Mouse (Mus musculus) midbrain, embryonic 10.5 days (tissue): ENCODE measurements around the gene Abhd16b. TPM values are rescaled to one million over a fixed set of nuclear protein-coding genes. Genes with fewer than 3 reads are reported as not detected.
A peak's percentile ranks its signal among the peaks of the same experiment; 100 is the strongest.
"Not testable (repeated sequence)": the region's sequence is repeated elsewhere in the genome, so short reads cannot be mapped to it uniquely, and the experiment has no call there.

Experiments used
- DNase-seq: peaks from one replicate; pipeline ENCODE4 v3.0.0-alpha.2; 2017; ENCODE audit warnings: low spot score
- H3K27ac ChIP-seq: fragments of 300-500 bp; sonication (generic); replicated peaks from 2 replicates; pipeline ENCODE4 v1.5.1; 2016; ENCODE audit warnings: mild to moderate bottlenecking
- H3K27me3 ChIP-seq: fragments of 300-500 bp; sonication (generic); 2 replicates; pipeline ENCODE4 v1.6.1; 2016; ENCODE audit warnings: low read depth, mild to moderate bottlenecking; ENCODE audit not compliant: poor library complexity, severe bottlenecking
- H3K36me3 ChIP-seq: fragments of 300-500 bp; sonication (generic); 2 replicates; pipeline ENCODE4 v1.6.1; 2016; ENCODE audit warnings: mild to moderate bottlenecking, moderate library complexity
- H3K4me1 ChIP-seq: fragments of 300-500 bp; sonication (generic); 2 replicates; pipeline ENCODE4 v1.6.1; 2016
- H3K4me3 ChIP-seq: fragments of 300-500 bp; sonication (generic); 2 replicates; pipeline ENCODE4 v1.5.1; 2016; ENCODE audit warnings: mild to moderate bottlenecking, moderate library complexity
- H3K9me3 ChIP-seq: fragments of 300-500 bp; sonication (generic); replicated peaks from 2 replicates; pipeline ENCODE4 v1.6.1; 2016; ENCODE audit warnings: mild to moderate bottlenecking
- WGBS: fragments of 180-500 bp; shearing (Covaris S2); methylation state at CpG from one replicate; pipeline ENCODE4 v1.1.7; 2016; 5-methylcytosine and 5-hydroxymethylcytosine counted together
- polyA plus RNA-seq: library from polyadenylated mRNA; unstranded; fragments of >200 nt; fragmentation: Nextera tagmentation; extraction: Ambion mirVana; gene quantifications from 2 replicates; pipeline ENCODE4 v1.2.1, GENCODE M21; 2016

The Abhd16b gene
- polyA plus RNA-seq, 1 experiment from 2014 or later = not detected

DNA sequence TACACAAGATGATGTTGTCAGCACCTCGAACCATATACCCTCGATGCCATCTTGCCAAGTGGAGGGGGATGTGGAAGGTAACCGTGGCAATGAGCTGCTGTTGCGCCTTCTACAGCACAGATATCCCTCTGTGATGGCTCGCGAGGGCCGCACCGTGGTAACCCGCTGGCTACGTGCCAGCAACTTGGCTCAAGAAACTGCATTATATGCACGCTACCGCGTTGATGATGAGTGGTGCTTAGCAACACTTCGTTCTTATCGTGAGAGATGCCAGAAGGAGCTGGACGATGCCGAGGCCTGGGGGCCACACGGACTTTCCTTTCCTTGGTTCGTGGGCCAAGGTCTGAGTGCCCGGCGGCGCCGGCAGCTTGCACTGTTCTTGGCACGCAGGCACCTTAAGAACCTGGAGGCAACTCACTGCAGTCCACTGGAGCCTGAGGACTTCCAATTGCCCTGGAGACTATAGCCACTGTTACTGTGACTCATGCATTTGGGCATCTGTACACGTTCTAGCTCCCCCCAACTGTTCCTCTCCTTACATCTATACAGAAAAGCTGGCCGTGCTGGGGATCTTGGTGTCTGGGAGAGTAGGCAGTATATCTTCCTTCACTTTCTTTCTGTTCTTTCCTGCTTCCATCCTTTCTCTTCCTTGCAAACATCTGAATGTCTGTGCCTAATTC lies 1.4 kb downstream of the Abhd16b start:
- no peak for DNase-seq
- 83% methylated on average over 26 of the region's 26 CpGs for WGBS
- H3K27ac ChIP-seq = no peak overlapping the region

DNA sequence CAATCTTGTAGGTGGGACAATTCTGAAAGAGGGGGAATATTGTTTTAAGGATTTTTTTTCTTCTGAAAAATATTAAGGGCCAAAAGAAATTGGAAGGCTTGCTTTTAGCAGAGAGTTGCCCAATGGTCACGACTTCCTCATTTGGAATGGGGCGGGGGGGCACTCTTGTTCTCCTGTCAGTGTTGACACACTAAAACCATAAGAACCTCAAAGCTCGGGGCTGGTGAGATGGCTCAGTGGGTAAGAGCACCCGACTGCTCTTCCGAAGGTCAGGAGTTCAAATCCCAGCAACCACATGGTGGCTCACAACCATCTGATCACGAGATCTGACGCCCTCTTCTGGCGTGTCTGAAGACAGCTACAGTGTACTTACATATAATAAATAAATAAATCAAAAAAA lies 2.8 kb downstream of the Abhd16b start:
- H3K4me1 ChIP-seq = peaks cover 24% of the 10 kb centered on the region
- peaks cover 16% of the 10 kb centered on the region for H3K36me3 ChIP-seq
- WGBS = 65% methylated on average over 8 of the region's 8 CpGs
- H3K27me3 ChIP-seq, DNase-seq, H3K27ac ChIP-seq, H3K9me3 ChIP-seq: not testable (repeated sequence)
- peak overlapping the region; percentile 91; the same call in 1 of the 2 replicates for H3K4me3 ChIP-seq

More for the DNA sequence above, 1.4 kb downstream of the Abhd16b start:
- H3K4me1 ChIP-seq = peaks cover 24% of the 10 kb centered on the region
- peaks cover 2% of the 10 kb centered on the region; the same call in 1 of the 2 replicates for H3K36me3 ChIP-seq
- H3K9me3 ChIP-seq = no peaks in the 10 kb centered on the region
- H3K4me3 ChIP-seq = no peak overlapping the region
- no peaks in the 10 kb centered on the region for H3K27me3 ChIP-seq

DNA sequence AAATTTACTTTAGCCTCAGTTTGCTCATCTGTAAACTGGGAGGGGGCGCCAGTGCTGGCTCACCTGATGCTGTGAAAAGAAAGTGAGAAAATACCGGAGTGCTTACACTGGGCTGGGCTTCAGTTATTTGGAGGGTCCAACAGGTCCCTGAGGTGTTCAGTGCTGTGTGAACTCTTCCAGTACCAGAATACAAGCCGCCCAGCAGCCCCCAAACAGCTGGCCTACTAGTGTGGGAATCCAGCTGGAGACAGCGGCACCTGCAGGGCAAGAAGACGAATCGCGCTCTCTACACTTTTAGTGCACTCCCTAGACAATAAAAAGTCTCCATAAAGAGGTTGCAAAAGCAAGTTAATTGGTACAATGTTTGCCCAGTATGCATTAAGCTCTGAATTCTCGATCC lies 3.3 kb downstream of the Abhd16b start:
- H3K27ac ChIP-seq = peak overlapping the region; percentile 92
- 14% methylated on average over 8 of the region's 8 CpGs for WGBS
- no peaks in the 10 kb centered on the region for H3K9me3 ChIP-seq
- H3K27me3 ChIP-seq = no peaks in the 10 kb centered on the region
- H3K36me3 ChIP-seq = peaks cover 21% of the 10 kb centered on the region
- peak overlapping the region; percentile 91 for H3K4me3 ChIP-seq
- peaks cover 24% of the 10 kb centered on the region for H3K4me1 ChIP-seq
- peak; percentile 59 for DNase-seq

DNA sequence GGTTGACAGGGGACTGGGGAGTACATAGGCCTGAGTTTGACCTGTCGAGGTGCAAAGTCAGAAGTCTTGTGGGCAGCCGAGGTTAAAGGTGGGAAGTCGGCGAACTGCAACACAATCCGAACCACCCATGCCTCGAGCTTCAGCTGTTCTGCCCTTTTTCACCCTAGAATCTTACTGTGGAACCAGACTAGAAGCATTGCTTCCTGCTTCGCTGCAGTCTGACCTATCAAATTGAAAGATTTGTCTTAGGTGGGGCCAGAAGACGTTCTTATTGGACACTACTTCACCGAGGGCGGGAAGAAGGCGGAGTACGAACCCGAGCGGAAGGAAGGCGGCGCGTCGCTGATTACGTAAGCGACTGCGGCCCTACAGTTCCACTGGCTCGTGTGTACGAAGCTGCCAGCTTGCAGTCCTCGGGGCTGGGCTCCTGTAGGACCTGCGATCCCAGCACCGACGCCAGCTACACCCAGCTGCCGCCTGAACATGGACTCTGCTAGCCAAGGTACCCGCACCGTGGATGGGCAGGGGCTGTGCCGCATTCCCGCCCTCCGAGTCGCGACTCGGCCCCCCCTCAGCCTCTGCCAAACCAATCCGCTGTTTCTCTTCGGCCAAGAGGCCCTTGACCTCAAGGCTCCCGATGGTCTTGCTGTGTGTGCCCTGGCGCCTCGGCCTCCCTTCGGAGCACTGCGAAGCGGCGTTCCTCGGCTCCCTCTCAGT lies 4.0 kb downstream of the Abhd16b start, which contains the start of gene Tpd52l2:
Tpd52l2 (plus strand) TSS at position 312 of the 717 bp plus-strand sequence.
- peak within 1 kb of the TSS; percentile 91 for H3K4me3 ChIP-seq
- no peaks in the 10 kb centered on the region for H3K27me3 ChIP-seq
- peak; percentile 94 for DNase-seq
- H3K9me3 ChIP-seq = no peaks in the 10 kb centered on the region
- H3K4me1 ChIP-seq = peaks cover 21% of the 10 kb centered on the region
- under 1% methylated on average over 46 of the region's 46 CpGs for WGBS
- peak within 1 kb of the TSS; percentile 92 for H3K27ac ChIP-seq
- H3K36me3 ChIP-seq = peaks cover 28% of the 10 kb centered on the region

DNA sequence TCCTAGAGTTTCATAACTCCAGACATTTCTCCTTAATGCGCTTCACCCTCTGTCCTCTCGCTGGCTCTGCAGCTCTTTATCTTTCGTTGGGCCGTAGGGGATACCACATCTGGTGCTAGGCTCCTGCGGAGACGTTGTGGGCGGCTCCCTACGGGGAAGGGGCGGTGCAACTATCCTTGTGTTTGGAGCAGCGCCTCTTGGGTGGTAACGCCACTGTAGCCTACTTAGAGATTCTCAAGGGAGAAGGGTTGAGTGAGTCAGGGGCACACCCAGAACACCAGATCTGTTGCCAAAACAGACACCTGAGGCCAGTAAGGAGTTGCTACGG lies 4.5 kb downstream of the Abhd16b start:
- WGBS = under 1% methylated on average over 12 of the region's 12 CpGs

DNA sequence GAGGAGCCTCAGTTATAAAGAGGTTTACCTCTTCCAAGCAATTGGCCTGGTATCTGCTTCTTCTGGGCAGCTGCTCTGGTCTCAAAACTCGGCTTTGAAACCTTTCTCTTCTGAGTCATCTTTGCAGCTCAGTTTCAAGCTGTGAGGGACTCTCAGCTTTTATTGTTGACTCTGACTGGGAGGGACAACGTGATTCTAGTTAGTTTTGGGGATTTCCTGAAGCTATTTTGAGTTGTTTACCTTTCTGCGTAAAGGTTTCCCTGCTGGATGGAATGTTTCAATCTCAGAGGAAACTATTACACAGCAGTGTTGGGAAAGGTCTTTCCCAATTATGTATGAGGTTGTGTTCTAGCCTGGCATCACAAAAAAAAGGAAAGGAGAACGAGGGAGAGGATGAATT lies 5.6 kb downstream of the Abhd16b start:
- Histone ChIP-seq H3K9me3 (no peaks in the 10 kb centered on the region), H3K4me3 (peak overlapping the region; percentile 91; the same call in 1 of the 2 replicates), H3K36me3 (peaks cover 44% of the 10 kb centered on the region), H3K27ac (no peak overlapping the region), H3K27me3 (no peaks in the 10 kb centered on the region), H3K4me1 (peaks cover 19% of the 10 kb centered on the region)
- 81% methylated on average over 4 of the region's 4 CpGs for WGBS
- no peak for DNase-seq

More for the DNA sequence above, 4.5 kb downstream of the Abhd16b start:
- H3K9me3 ChIP-seq = no peaks in the 10 kb centered on the region
- no peaks in the 10 kb centered on the region for H3K27me3 ChIP-seq
- peak; percentile 53 for DNase-seq
- peaks cover 33% of the 10 kb centered on the region for H3K36me3 ChIP-seq
- peak overlapping the region; percentile 91 for H3K4me3 ChIP-seq
- H3K4me1 ChIP-seq = peaks cover 19% of the 10 kb centered on the region
- peak overlapping the region; percentile 92 for H3K27ac ChIP-seq

DNA sequence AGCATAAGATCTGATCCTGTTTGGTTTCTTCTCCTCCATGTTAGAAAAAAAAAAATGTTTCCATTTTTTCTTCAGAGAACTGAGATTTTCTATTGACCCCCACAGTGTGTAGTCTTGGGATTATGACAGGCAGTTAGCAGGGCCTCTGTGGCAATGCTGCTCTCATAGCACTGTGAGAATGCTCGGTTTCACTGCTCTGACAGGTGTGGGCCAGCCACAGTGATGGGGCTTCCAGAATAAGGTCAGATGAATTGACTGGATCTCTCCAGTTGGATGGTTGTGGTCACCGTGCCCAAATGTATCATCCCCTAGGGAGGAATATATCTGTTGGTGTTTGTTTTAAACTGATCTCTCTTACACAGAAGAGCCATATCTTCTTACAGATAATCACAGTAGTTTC lies 16.2 kb downstream of the Abhd16b start:
- no peak overlapping the region for H3K27ac ChIP-seq
- H3K36me3 ChIP-seq = peaks cover 97% of the 10 kb centered on the region
- 85% methylated on average over 2 of the region's 2 CpGs for WGBS

DNA sequence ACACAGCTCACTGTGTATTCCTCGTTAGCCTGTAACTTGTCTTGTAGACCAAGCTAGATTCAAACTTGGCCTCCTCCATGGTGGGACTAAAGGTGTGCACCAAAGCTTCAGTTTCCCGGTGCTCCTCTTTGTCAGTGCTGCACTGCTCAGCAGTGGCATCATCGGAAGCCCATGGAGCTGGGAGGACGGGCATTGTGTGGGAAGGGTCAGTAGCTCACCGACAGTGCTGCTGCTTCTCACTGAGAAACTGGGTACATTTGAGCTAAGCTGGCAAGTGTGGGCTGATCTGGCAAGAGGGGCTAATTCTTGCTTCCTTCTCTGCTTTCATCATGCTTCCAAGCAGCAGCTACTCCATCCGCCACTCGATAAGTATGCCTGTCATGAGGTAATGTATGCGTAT lies 18.2 kb downstream of the Abhd16b start:
- Histone ChIP-seq H3K27me3 (no peaks in the 10 kb centered on the region), H3K4me1 (no peaks in the 10 kb centered on the region), H3K27ac (no peak overlapping the region), H3K36me3 (peaks cover 97% of the 10 kb centered on the region), H3K9me3 (no peaks in the 10 kb centered on the region), H3K4me3 (no peak overlapping the region)
- 96% methylated on average over 8 of the region's 8 CpGs for WGBS
- DNase-seq = no peak

More for the DNA sequence above, 16.2 kb downstream of the Abhd16b start:
- Histone ChIP-seq H3K27me3 (no peaks in the 10 kb centered on the region), H3K9me3 (no peaks in the 10 kb centered on the region), H3K4me1 (no peaks in the 10 kb centered on the region), H3K4me3 (no peak overlapping the region)
- no peak for DNase-seq

DNA sequence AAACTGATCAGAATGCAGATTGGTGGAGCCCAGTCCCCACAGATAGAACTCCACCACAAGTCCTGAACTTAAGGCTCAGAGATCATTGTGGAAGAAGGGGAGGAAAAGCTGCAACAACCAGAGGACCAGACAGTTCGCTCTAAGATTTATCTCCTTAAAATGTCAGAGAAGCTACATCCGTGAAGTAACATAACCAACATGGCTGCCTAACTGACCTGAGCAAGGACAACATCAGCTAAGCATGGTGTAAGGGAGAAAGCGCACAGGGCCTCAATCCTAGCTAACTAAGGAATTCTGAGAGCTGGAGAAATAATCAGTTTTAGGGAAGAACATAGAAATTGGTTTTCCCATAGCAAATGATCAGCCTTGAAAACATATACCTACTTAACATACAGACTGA lies 26.2 kb downstream of the Abhd16b start:
- peaks cover 51% of the 10 kb centered on the region for H3K36me3 ChIP-seq
- H3K4me1 ChIP-seq = peaks cover 28% of the 10 kb centered on the region
- H3K27me3 ChIP-seq = no peaks in the 10 kb centered on the region
- DNase-seq = no peak
- peak overlapping the region; percentile 98 for H3K4me3 ChIP-seq
- H3K9me3 ChIP-seq = no peaks in the 10 kb centered on the region
- WGBS = 84% methylated on average over 3 of the region's 3 CpGs
- peak overlapping the region; percentile 97 for H3K27ac ChIP-seq

DNA sequence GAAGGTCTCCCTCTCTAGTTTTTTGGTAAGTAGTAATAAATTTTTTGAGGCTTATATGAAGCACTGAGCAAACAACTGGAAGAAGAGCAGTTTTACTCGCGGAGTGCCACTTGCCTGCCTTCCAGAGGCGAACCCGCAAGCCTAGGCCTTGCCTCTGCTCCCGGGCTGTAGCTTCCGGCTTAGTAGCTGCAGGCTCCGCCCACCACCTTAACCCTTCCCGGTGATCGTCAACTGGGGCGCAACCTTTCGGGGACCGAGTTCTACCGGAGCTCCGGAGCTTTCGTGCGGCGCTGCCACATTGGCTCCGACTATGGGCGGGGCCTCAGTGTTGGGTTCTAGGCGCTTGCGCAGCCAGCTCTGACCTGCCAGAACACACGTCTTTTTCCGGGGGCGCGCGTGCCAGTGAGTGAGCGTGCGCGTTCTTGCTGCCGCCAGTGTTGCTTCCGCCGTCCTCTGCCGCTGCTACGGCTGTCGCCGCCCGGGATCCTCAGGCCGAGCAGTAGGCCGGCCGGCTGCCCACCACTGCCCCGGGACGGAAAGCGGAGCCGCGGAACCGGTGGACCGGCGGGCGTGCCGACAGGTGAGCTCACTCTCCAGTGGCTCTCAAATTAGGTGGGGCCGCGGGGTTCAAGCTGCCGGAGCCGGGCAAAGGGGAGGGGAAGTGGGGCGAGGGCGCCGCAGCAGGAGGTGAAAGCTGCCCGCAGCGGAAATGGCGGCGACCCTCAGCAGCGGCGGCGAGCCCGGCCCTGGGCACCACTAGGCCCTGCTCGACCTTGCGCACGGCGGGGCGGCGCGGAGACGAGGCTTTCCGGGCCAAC lies 27.3 kb downstream of the Abhd16b start, which contains the start of gene Dnajc5:
Dnajc5 (plus strand) TSS at position 368 of the 818 bp plus-strand sequence.
- under 1% methylated on average over 74 of the region's 74 CpGs for WGBS
- peak within 1 kb of the TSS; percentile 97 for H3K27ac ChIP-seq
- peak within 1 kb of the TSS; percentile 98 for H3K4me3 ChIP-seq
- H3K4me1 ChIP-seq = peaks cover 28% of the 10 kb centered on the region
- DNase-seq = peak; percentile 97
- H3K9me3 ChIP-seq = no peaks in the 10 kb centered on the region
- H3K36me3 ChIP-seq = peaks cover 40% of the 10 kb centered on the region
- H3K27me3 ChIP-seq = no peaks in the 10 kb centered on the region

DNA sequence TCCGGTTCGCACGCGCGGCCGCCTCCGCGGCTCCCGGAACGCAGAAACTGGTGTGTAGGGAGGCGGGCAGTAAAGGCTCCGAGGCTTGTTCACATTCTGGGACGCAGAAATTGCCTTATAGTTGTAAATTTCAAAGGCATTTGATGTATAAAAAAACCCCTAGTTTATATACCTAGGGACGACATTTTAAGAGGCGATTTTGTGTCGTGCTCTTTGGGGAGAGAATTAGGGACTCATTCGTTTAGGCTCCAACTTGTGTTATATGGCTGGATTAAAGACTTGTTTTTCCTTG lies 27.9 kb downstream of the Abhd16b start:
- Histone ChIP-seq H3K4me3 (peak overlapping the region; percentile 98), H3K36me3 (peaks cover 37% of the 10 kb centered on the region), H3K4me1 (peaks cover 28% of the 10 kb centered on the region), H3K27me3 (no peaks in the 10 kb centered on the region), H3K27ac (peak overlapping the region; percentile 97), H3K9me3 (no peaks in the 10 kb centered on the region)
- no peak for DNase-seq
- WGBS = under 1% methylated on average over 17 of the region's 17 CpGs

DNA sequence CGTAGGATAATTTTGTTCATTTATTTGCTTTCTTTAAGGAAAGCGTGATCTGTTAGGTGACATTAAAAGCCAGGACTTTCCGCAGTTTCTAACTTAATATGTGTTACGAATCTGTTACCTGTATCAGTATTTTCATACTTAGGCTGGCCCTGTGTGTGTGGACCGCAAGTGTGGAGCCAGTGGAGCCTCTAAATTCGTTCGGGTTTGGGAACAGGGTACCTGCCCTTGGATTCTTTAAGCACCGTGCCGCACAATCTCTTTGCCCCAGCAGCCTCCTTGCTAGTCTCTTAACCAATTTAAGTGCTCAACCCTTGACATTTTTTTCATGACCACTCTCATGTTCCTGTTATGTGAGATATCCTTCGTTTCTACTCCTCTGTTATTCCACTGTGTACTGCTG lies 28.5 kb downstream of the Abhd16b start:
- H3K36me3 ChIP-seq = peaks cover 36% of the 10 kb centered on the region
- H3K27me3 ChIP-seq = no peaks in the 10 kb centered on the region
- no peak for DNase-seq
- H3K4me1 ChIP-seq = peaks cover 28% of the 10 kb centered on the region
- 70% methylated on average over 10 of the region's 10 CpGs for WGBS
- 0 out of 2 replicates have a peak overlapping the region, but pooled peaks have one; percentile 97 for H3K27ac ChIP-seq
- no peaks in the 10 kb centered on the region for H3K9me3 ChIP-seq
- H3K4me3 ChIP-seq = peak overlapping the region; percentile 98
